Mouse (Mus musculus): ENCODE measurements around the gene Mymx.

The Mymx gene

GRCm38 (mm10) chr17:45589844-45590243 lies 12.1 kb downstream of the Mymx start:
- DNase-seq (ENCODE audit: low read depth, low spot score), result no peak

- no peak for DNase-seq (ENCODE audit: low read depth, low spot score)
These were observed 12.7 kb downstream of the Mymx start for GRCm38 (mm10) chr17:45589236-45589635.

- DNase-seq (ENCODE audit: low read depth, low spot score), result no peak
These were observed 13.5 kb downstream of the Mymx start for GRCm38 (mm10) chr17:45588370-45588769.

- DNase-seq (ENCODE audit: low read depth, low spot score), result no peak
These were observed 15.5 kb downstream of the Mymx start for GRCm38 (mm10) chr17:45586449-45586837.

- no peak for DNase-seq (ENCODE audit: low read depth, low spot score)
These were observed 16.0 kb downstream of the Mymx start for GRCm38 (mm10) chr17:45585725-45586448.

- peak; percentile 84 for DNase-seq (ENCODE audit: low read depth, low spot score)
These were observed 16.8 kb downstream of the Mymx start for GRCm38 (mm10) chr17:45584939-45585678.

GRCm38 (mm10) chr17:45584096-45584896 lies 17.6 kb downstream of the Mymx start:
- peak; percentile 42 for DNase-seq (ENCODE audit: low read depth, low spot score)

- DNase-seq (ENCODE audit: low read depth, low spot score), result no peak
These were observed 19.1 kb downstream of the Mymx start for GRCm38 (mm10) chr17:45582715-45583355.

GRCm38 (mm10) chr17:45582188-45582587 lies 19.7 kb downstream of the Mymx start:
- no peak for DNase-seq (ENCODE audit: low read depth, low spot score)

- DNase-seq (ENCODE audit: low read depth, low spot score), result peak; percentile 79
These were observed 20.3 kb downstream of the Mymx start for GRCm38 (mm10) chr17:45581567-45581983.

- DNase-seq (ENCODE audit: low read depth, low spot score), result no peak
These were observed 20.9 kb downstream of the Mymx start for GRCm38 (mm10) chr17:45580958-45581477.

- DNase-seq (ENCODE audit: low read depth, low spot score), result no peak
These were observed 22.3 kb downstream of the Mymx start for GRCm38 (mm10) chr17:45579554-45579953.

GRCm38 (mm10) chr17:45578843-45579242 lies 23.1 kb downstream of the Mymx start:
- DNase-seq (ENCODE audit: low read depth, low spot score), result no peak

- DNase-seq (ENCODE audit: low read depth, low spot score), result no peak
These were observed 23.7 kb downstream of the Mymx start for GRCm38 (mm10) chr17:45578242-45578641.

- no peak for DNase-seq (ENCODE audit: low read depth, low spot score)
These were observed 26.6 kb downstream of the Mymx start for GRCm38 (mm10) chr17:45575123-45575897.

GRCm38 (mm10) chr17:45574129-45574761 lies 27.7 kb downstream of the Mymx start:
- DNase-seq (ENCODE audit: low read depth, low spot score), result no peak

- peak; percentile 94 for DNase-seq (ENCODE audit: low read depth, low spot score)
These were observed 28.1 kb downstream of the Mymx start for GRCm38 (mm10) chr17:45573780-45574123.

- peak; percentile 97 for DNase-seq (ENCODE audit: low read depth, low spot score)
These were observed 28.7 kb downstream of the Mymx start, which contains the start of gene Hsp90ab1 for GRCm38 (mm10) chr17:45573087-45573779. TSS of gene Hsp90ab1 (minus strand) at chr17:45573271.
